Mouse (Mus musculus) E14TG2a.4 (cell line): ENCODE data around the gene Zfp579.
A peak's percentile ranks its signal among the peaks of the same experiment; 100 is the strongest.
"Not testable (repeated sequence)": the region's sequence is repeated elsewhere in the genome, so short reads cannot be mapped to it uniquely, and the experiment has no call there.

Experiments
- H3K27me3 ChIP-seq: 2 replicates; pipeline ENCODE4 v1.6.1; 2014; ENCODE audit warnings: low read length, control low read depth; ENCODE audit not compliant: insufficient read depth
- H3K36me3 ChIP-seq: 2 replicates; pipeline ENCODE4 v1.6.1; 2014; ENCODE audit warnings: low read length, control low read depth; ENCODE audit not compliant: insufficient read depth
- H3K4me1 ChIP-seq: replicated peaks from 2 replicates; pipeline ENCODE4 v1.6.1; 2014; ENCODE audit warnings: low read depth, low read length, control low read depth
- H3K4me3 ChIP-seq: replicated peaks from 2 replicates; pipeline ENCODE4 v1.5.1; 2014; ENCODE audit warnings: mild to moderate bottlenecking, low read length
- H3K9me3 ChIP-seq: 2 replicates; pipeline ENCODE4 v1.6.1; 2014; ENCODE audit warnings: low read length, control low read depth
- CTCF ChIP-seq: conservative IDR thresholded peaks from 2 replicates; pipeline ENCODE4 v1.5.1; 2014; ENCODE audit warnings: low read length
- NANOG ChIP-seq: IDR thresholded peaks from 2 replicates; pipeline ENCODE4 v1.6.1; 2014; ENCODE audit warnings: borderline replicate concordance, low read length, mixed read lengths
- POU5F1 ChIP-seq: IDR thresholded peaks from 2 replicates; pipeline ENCODE4 v1.6.1; 2014; ENCODE audit warnings: low read length, borderline replicate concordance

The Zfp579 gene

GRCm38 (mm10) chr7:5033818-5034217, 37.9 kb upstream of the Zfp579 start, which contains the start of gene 4632433K11Rik:
TSS of gene 4632433K11Rik (plus strand) at chr7:5034118.
- TF ChIP-seq POU5F1, result no peak
- Histone ChIP-seq H3K4me3 (no peak within 1 kb of the TSS), H3K4me1 (peaks cover 46% of the 10 kb centered on the region), H3K9me3 (no peaks in the 10 kb centered on the region), H3K27me3 (peaks cover 61% of the 10 kb centered on the region), H3K36me3 (peaks cover 24% of the 10 kb centered on the region)

DNA sequence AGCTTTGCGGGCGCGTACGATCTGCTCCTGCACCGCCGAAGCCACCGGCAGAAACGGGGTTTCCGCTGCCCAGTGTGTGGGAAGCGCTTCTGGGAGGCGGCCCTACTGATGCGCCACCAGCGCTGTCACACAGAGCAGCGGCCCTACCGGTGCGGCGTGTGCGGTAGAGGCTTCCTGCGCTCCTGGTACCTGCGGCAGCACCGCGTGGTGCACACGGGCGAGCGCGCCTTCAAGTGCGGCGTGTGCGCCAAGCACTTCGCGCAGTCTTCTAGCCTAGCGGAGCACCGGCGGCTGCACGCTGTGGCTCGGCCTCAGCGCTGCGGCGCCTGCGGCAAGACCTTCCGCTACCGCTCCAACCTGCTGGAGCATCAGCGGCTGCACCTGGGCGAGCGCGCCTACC, 35.5 kb upstream of the Zfp579 start:
- peaks cover 41% of the 10 kb centered on the region for H3K4me1 ChIP-seq
- peak overlapping the region; percentile 79 for H3K4me3 ChIP-seq
- no peak for TF ChIP-seq POU5F1
- TF ChIP-seq NANOG, result no peak
- TF ChIP-seq CTCF, result no peak
- no peaks in the 10 kb centered on the region for H3K9me3 ChIP-seq
- H3K27me3 ChIP-seq, result peaks cover 77% of the 10 kb centered on the region
- peaks cover 45% of the 10 kb centered on the region for H3K36me3 ChIP-seq

- peak overlapping the region; percentile 79 for H3K4me3 ChIP-seq
- H3K4me1 ChIP-seq, result peaks cover 36% of the 10 kb centered on the region
- TF ChIP-seq NANOG (no peak), POU5F1 (no peak), CTCF (no peak)
- H3K9me3 ChIP-seq, result no peaks in the 10 kb centered on the region
- H3K27me3 ChIP-seq, result peaks cover 75% of the 10 kb centered on the region
- H3K36me3 ChIP-seq, result peaks cover 53% of the 10 kb centered on the region
Measured at GRCm38 (mm10) chr7:5030554-5031275, 34.8 kb upstream of the Zfp579 start.

DNA sequence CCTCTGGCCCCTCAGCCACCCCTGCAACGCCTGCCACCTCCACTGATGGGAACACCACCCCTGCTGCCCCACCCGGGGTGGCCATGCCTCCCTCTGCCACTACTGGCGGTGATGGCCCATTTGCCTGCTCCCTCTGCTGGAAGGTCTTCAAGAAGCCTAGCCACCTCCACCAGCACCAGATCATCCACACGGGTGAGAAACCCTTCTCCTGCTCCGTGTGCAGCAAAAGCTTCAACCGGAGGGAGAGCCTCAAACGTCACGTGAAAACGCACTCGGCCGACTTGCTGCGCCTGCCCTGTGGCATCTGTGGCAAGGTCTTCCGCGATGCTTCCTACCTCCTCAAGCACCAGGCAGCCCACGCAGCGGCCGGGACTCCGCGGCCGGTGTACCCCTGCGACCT, 34.0 kb upstream of the Zfp579 start:
- Histone ChIP-seq H3K9me3 (no peaks in the 10 kb centered on the region), H3K27me3 (peaks cover 75% of the 10 kb centered on the region), H3K4me1 (peaks cover 35% of the 10 kb centered on the region), H3K4me3 (peak overlapping the region; percentile 79), H3K36me3 (peaks cover 60% of the 10 kb centered on the region)
- no peak for TF ChIP-seq NANOG
- TF ChIP-seq CTCF, result no peak; the same call in 1 of the 2 replicates
- no peak for TF ChIP-seq POU5F1

- H3K4me3 ChIP-seq, result peak overlapping the region; percentile 79
- H3K4me1 ChIP-seq, result peaks cover 37% of the 10 kb centered on the region
- peaks cover 71% of the 10 kb centered on the region for H3K27me3 ChIP-seq
- TF ChIP-seq POU5F1, result no peak
- no peak for TF ChIP-seq NANOG
- no peak for TF ChIP-seq CTCF
- no peaks in the 10 kb centered on the region for H3K9me3 ChIP-seq
- peaks cover 64% of the 10 kb centered on the region for H3K36me3 ChIP-seq
Measured at GRCm38 (mm10) chr7:5029543-5029942, 33.6 kb upstream of the Zfp579 start.

DNA sequence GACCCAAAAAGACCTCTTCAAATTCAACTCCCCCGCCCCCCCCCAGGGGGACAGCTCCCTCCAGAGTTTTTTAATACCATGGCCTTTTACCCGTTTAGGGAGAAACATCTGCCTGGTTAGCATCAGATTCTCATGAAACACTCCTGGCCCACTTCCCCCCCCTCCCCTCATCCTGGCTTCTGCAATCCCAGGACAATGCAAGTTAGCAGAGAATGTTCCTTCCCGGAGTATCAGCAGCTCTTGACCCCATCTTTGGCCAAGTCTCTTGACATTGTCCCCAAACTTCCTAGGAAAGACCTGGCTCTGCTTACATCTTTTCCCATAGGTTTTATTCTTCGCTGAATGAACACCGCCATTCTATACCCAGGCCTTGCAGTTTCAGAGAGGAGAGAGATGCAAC, 25.2 kb upstream of the Zfp579 start:
- Histone ChIP-seq H3K4me3 (peak overlapping the region; percentile 95), H3K4me1 (peaks cover 53% of the 10 kb centered on the region), H3K27me3 (0 out of 2 replicates have a peak, but pooled peaks cover 2% of the 10 kb centered on the region), H3K9me3 (peaks cover 5% of the 10 kb centered on the region), H3K36me3 (peaks cover 53% of the 10 kb centered on the region)
- TF ChIP-seq NANOG, result no peak

DNA sequence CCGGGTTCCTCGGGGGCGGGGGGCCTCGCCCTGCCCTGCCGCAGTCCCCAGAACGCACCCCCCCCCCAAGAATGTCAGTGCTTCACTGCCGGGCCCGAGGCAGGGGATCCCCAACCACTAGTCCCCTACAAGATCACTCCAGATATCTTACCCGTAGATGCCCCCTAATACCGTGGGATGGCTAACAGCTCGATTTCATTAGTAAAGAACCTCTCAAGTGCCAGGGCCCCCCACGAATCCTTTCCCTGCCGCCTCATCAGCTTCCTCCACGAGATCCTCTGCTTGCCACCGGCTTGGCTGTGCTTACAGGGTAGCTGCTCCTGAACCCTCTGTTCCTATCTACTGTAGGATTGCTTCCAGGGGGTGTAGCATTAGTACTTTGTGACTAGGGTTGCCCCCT, 24.7 kb upstream of the Zfp579 start:
- peak overlapping the region; percentile 95 for H3K4me3 ChIP-seq
- peaks cover 48% of the 10 kb centered on the region for H3K36me3 ChIP-seq
- H3K27me3 ChIP-seq, result no peaks in the 10 kb centered on the region
- H3K4me1 ChIP-seq, result peaks cover 58% of the 10 kb centered on the region
- H3K9me3 ChIP-seq, result peaks cover 5% of the 10 kb centered on the region
- no peak for TF ChIP-seq CTCF
- TF ChIP-seq NANOG, result no peak
- TF ChIP-seq POU5F1, result no peak

DNA sequence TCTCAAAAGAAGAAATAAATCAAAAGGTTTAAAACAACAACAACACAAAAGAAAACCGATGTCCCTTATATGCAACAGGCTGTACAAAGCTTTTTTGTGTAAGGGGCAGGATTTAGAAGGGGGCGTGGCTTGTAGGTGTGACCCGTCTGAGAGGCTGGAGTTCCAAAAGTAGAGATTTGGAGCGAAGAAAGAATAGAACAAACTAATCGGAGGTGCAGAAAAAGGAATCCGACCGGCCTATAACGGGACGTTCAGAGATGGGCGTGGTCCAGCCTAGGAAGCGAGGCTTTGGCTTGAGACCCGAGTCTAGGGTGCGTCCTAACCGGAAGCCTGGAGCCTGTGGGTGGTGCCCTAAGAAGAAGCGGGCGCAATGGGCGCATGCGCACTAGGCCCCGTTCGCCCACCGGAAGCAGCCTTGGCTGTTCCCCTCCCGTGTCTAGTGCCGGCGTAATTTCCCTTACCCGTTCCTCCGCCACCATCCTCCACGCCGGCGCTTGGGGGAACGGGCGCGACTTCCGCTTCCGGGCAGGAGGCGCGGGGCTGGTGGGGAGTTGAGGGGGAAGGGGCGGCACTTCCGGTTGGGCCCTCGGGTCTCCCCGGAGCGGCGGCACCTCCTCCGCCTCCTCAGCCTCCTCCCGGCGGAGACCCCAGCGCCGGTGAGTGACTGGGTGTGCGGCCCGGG, 24.2 kb upstream of the Zfp579 start, which contains the start of the genes Zfp865 and Ccdc106:
Gene Zfp865 (plus strand): TSS at position 377 of the 682 bp plus-strand sequence.
Gene Ccdc106 (plus strand): TSS at position 554 of the 682 bp plus-strand sequence.
- Histone ChIP-seq H3K27me3 (no peaks in the 10 kb centered on the region), H3K4me1 (peaks cover 59% of the 10 kb centered on the region), H3K4me3 (peak within 1 kb of the TSS; percentile 95), H3K36me3 (peaks cover 43% of the 10 kb centered on the region), H3K9me3 (peaks cover 5% of the 10 kb centered on the region)
- no peak for TF ChIP-seq NANOG

DNA sequence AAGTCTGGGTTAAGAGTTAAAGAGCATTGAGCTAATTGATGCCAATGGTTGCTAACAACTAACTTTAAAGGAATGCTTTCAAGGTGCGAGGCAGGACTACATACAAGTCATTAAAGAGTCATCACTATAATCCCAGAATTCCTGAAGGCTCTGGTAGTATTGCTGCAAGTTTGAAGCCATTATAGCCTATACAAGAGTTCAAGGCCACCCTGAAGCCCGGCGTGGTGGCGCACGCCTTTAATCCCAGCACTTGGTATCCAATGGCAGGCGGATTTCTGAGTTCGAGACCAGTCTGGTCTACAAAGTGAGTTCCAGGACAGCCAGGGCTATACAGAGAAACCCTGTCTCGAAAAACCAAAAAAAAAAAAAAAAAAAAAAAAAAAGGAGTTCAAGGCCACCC, 23.6 kb upstream of the Zfp579 start:
- Histone ChIP-seq H3K4me3 (peak overlapping the region; percentile 95), H3K4me1 (peaks cover 57% of the 10 kb centered on the region), H3K36me3 (peaks cover 37% of the 10 kb centered on the region)
- H3K9me3 ChIP-seq, H3K27me3 ChIP-seq: not testable (repeated sequence)
